Mouse (Mus musculus) cortical plate, adult 2 months (tissue): Measurements from ENCODE around the gene Pax2.

Experiments used
- CTCF ChIP-seq: fragments of 200-500 bp; IDR thresholded peaks from 2 replicates; pipeline ENCODE4 v1.5.1; 2011; ENCODE audit warnings: mild to moderate bottlenecking, control low read depth, low read length; ENCODE audit not compliant: insufficient read depth; ENCODE audit errors: extremely low read depth
- POLR2A ChIP-seq: fragments of 200-500 bp; IDR thresholded peaks from 2 replicates; pipeline ENCODE4 v1.6.1; 2011; ENCODE audit warnings: mild to moderate bottlenecking, low read length, control low read depth; ENCODE audit not compliant: insufficient read depth; ENCODE audit errors: extremely low read depth

DNA sequence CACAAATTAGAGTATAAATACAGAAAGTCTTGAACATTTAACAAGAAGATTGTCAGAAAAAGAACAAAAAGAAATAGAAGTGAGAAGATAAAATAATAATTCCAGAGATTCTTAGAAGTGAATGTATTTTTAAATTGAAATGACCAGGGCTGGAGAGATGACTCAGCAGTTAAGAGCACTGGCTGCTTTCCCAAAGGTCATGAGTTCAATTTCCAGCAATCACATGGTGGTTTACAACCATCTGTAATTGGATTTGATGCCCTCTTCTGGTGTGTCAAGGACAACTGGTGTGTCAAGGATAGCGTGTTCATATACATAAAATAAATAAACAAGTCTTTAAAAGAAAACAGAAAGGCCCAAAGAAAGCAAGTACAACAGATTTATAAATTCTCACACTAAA, 102.8 kb downstream of the Pax2 start:
- TF ChIP-seq CTCF (no peak), POLR2A (no peak)
